Mouse (Mus musculus): ENCODE results near the gene Ache. TPM values are rescaled to one million over a fixed set of nuclear protein-coding genes. Genes with fewer than 3 reads are reported as not detected.

The Ache gene
- polyA plus RNA-seq, 1 experiment from 2014 or later: 19.0 TPM

- H3K9me3 ChIP-seq (replicated peaks): no peaks in the 10 kb centered on the region
- H3K27me3 ChIP-seq: no peaks in the 10 kb centered on the region; the same call in 1 of the 2 replicates
- peaks cover 29% of the 10 kb centered on the region for H3K4me1 ChIP-seq
- no peak overlapping the region for H3K9ac ChIP-seq
- ATAC-seq (ENCODE audit: insufficient number of reproducible peaks, low FRiP score, low TSS enrichment, low read depth): no peak
- H3K4me3 ChIP-seq (replicated peaks): no peak overlapping the region
- WGBS: 90% methylated on average over 14 of the region's 14 CpGs
- peaks cover 71% of the 10 kb centered on the region for H3K36me3 ChIP-seq
- no peak overlapping the region for H3K4me2 ChIP-seq (replicated peaks)
- H3K27ac ChIP-seq (replicated peaks): no peak overlapping the region
Measured at GRCm38 (mm10) chr5:137297126-137297525, 9.8 kb downstream of the Ache start.

- Histone ChIP-seq H3K27ac (replicated peaks) (no peak overlapping the region; the same call in 1 of the 2 replicates), H3K4me2 (replicated peaks) (no peak overlapping the region), H3K4me3 (replicated peaks) (no peak overlapping the region), H3K27me3 (no peaks in the 10 kb centered on the region), H3K9ac (no peak overlapping the region), H3K4me1 (peaks cover 20% of the 10 kb centered on the region), H3K36me3 (peaks cover 92% of the 10 kb centered on the region), H3K9me3 (replicated peaks) (no peaks in the 10 kb centered on the region)
- 92% methylated on average over 7 of the region's 7 CpGs for WGBS
- no peak for ATAC-seq (ENCODE audit: insufficient number of reproducible peaks, low FRiP score, low TSS enrichment, low read depth)
Measured at GRCm38 (mm10) chr5:137299240-137299639, 11.9 kb downstream of the Ache start.

- ATAC-seq (ENCODE audit: insufficient number of reproducible peaks, low FRiP score, low TSS enrichment, low read depth): peak; percentile 37; the same call in 1 of the 2 replicates
- peaks cover 88% of the 10 kb centered on the region for H3K36me3 ChIP-seq
Measured at GRCm38 (mm10) chr5:137301253-137301652, 13.9 kb downstream of the Ache start.

GRCm38 (mm10) chr5:137303609-137304008, 16.3 kb downstream of the Ache start:
- no peak overlapping the region for H3K9ac ChIP-seq
- no peaks in the 10 kb centered on the region for H3K9me3 ChIP-seq (replicated peaks)
- H3K4me1 ChIP-seq: peaks cover 39% of the 10 kb centered on the region
- no peak for ATAC-seq (ENCODE audit: insufficient number of reproducible peaks, low FRiP score, low TSS enrichment, low read depth)
- no peak overlapping the region for H3K4me3 ChIP-seq (replicated peaks)
- peaks cover 68% of the 10 kb centered on the region for H3K36me3 ChIP-seq
- H3K27me3 ChIP-seq: no peaks in the 10 kb centered on the region
- no peak overlapping the region for H3K4me2 ChIP-seq (replicated peaks)
- H3K27ac ChIP-seq (replicated peaks): no peak overlapping the region
- WGBS: 88% methylated on average over 4 of the region's 4 CpGs

More at GRCm38 (mm10) chr5:137301253-137301652, 13.9 kb downstream of the Ache start:
- Histone ChIP-seq H3K9ac (no peak overlapping the region), H3K4me1 (peaks cover 28% of the 10 kb centered on the region), H3K4me3 (replicated peaks) (no peak overlapping the region), H3K27me3 (no peaks in the 10 kb centered on the region), H3K9me3 (replicated peaks) (no peaks in the 10 kb centered on the region), H3K27ac (replicated peaks) (no peak overlapping the region), H3K4me2 (replicated peaks) (no peak overlapping the region)
- 79% methylated on average over 21 of the region's 21 CpGs for WGBS

GRCm38 (mm10) chr5:137304165-137304564, 16.8 kb downstream of the Ache start:
- peaks cover 41% of the 10 kb centered on the region for H3K4me1 ChIP-seq
- no peak overlapping the region for H3K9ac ChIP-seq
- H3K4me2 ChIP-seq (replicated peaks): no peak overlapping the region
- no peak overlapping the region for H3K27ac ChIP-seq (replicated peaks)
- H3K4me3 ChIP-seq (replicated peaks): no peak overlapping the region
- no peak for ATAC-seq (ENCODE audit: insufficient number of reproducible peaks, low FRiP score, low TSS enrichment, low read depth)
- H3K27me3 ChIP-seq: no peaks in the 10 kb centered on the region
- peaks cover 68% of the 10 kb centered on the region for H3K36me3 ChIP-seq
- 72% methylated on average over 3 of the region's 3 CpGs for WGBS
- H3K9me3 ChIP-seq (replicated peaks): no peaks in the 10 kb centered on the region

GRCm38 (mm10) chr5:137304816-137305215, 17.5 kb downstream of the Ache start:
- Histone ChIP-seq H3K4me1 (peaks cover 36% of the 10 kb centered on the region), H3K9me3 (replicated peaks) (no peaks in the 10 kb centered on the region), H3K36me3 (peaks cover 68% of the 10 kb centered on the region), H3K27me3 (no peaks in the 10 kb centered on the region), H3K27ac (replicated peaks) (no peak overlapping the region), H3K4me3 (replicated peaks) (no peak overlapping the region), H3K4me2 (replicated peaks) (0 out of 2 replicates have a peak overlapping the region, but pooled peaks have one; percentile 4), H3K9ac (0 out of 2 replicates have a peak overlapping the region, but pooled peaks have one; percentile 6)
- 70% methylated on average over 4 of the region's 4 CpGs for WGBS
- no peak for ATAC-seq (ENCODE audit: insufficient number of reproducible peaks, low FRiP score, low TSS enrichment, low read depth)

DNA sequence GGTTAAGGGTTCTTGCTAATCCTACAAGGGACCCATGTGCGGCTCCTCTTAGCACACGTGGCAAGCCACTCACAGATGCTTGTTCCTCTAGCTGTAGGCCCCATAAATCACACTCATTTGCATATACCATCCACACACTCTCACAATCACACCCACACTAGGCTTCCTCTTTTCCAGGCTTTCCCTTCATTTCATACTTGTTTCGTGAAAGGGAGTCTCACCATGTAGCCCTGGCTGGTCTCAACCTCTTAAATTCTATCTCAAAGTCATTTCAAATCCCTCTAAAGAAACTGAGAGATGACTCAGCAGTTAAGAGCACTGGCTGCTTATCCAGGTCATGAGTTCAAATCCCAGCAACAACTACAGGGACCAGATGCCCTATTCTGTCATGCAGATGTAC, 18.5 kb downstream of the Ache start:
- Histone ChIP-seq H3K4me3 (replicated peaks) (peak overlapping the region; percentile 92), H3K9me3 (replicated peaks) (no peaks in the 10 kb centered on the region), H3K4me2 (replicated peaks) (peak overlapping the region; percentile 68), H3K27ac (replicated peaks) (no peak overlapping the region), H3K27me3 (no peaks in the 10 kb centered on the region), H3K4me1 (peaks cover 34% of the 10 kb centered on the region), H3K9ac (0 out of 2 replicates have a peak overlapping the region, but pooled peaks have one; percentile 98), H3K36me3 (peaks cover 68% of the 10 kb centered on the region)
- no peak for ATAC-seq (ENCODE audit: insufficient number of reproducible peaks, low FRiP score, low TSS enrichment, low read depth)
- 58% methylated on average over 3 of the region's 3 CpGs for whole genome bisulfite sequencing

DNA sequence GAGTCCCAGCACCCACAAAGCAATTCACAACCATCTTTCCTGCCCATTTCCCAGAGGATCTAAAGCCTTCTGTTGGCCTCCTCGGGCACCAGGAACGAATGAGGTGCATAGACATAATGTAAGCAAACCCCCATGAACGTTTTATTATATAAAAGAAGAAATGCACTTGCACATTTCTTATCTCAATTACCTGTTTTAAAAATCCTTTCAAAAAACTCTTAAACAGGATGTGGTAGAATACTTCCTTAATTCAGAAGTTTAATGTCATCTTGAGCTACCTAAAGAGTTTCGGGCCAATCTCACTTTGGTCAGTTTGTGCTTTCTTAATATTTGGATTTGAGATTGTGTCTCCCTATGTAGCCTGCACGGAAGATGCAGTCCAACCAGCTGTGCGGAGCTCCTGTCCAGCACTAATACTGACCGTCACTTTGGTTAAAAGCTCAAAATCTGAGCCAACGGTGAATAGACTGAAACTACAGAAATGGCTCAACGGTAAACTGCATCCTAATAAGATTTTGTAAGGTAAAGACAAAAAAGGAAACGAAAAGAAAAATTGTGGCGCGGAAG, 19.2 kb downstream of the Ache start:
- Histone ChIP-seq H3K9me3 (replicated peaks) (no peaks in the 10 kb centered on the region), H3K36me3 (peaks cover 66% of the 10 kb centered on the region), H3K27me3 (no peaks in the 10 kb centered on the region), H3K4me2 (replicated peaks) (peak overlapping the region; percentile 68), H3K4me3 (replicated peaks) (peak overlapping the region; percentile 92), H3K4me1 (peaks cover 38% of the 10 kb centered on the region), H3K27ac (replicated peaks) (peak overlapping the region; percentile 96; the same call in 1 of the 2 replicates), H3K9ac (peak overlapping the region; percentile 98)
- 12% methylated on average over 12 of the region's 12 CpGs for WGBS
- no peak for ATAC-seq (ENCODE audit: insufficient number of reproducible peaks, low FRiP score, low TSS enrichment, low read depth)

GRCm38 (mm10) chr5:137307071-137307912, 20.0 kb downstream of the Ache start, which contains the start of gene Srrt:
TSS of gene Srrt (minus strand) at chr5:137307674.
- peak within 1 kb of the TSS; percentile 92 for H3K4me3 ChIP-seq (replicated peaks)
- peaks cover 46% of the 10 kb centered on the region for H3K4me1 ChIP-seq
- H3K9me3 ChIP-seq (replicated peaks): no peaks in the 10 kb centered on the region
- peak within 1 kb of the TSS; percentile 98 for H3K9ac ChIP-seq
- H3K36me3 ChIP-seq: peaks cover 64% of the 10 kb centered on the region
- H3K27ac ChIP-seq (replicated peaks): peak within 1 kb of the TSS; percentile 96
- peak; percentile 88 for ATAC-seq (ENCODE audit: insufficient number of reproducible peaks, low FRiP score, low TSS enrichment, low read depth)
- peak within 1 kb of the TSS; percentile 68 for H3K4me2 ChIP-seq (replicated peaks)
- H3K27me3 ChIP-seq: no peaks in the 10 kb centered on the region
- WGBS: under 1% methylated on average over 58 of the region's 72 CpGs

- peaks cover 55% of the 10 kb centered on the region for H3K4me1 ChIP-seq
Measured at GRCm38 (mm10) chr5:137308356-137308755, 21.0 kb downstream of the Ache start.

DNA sequence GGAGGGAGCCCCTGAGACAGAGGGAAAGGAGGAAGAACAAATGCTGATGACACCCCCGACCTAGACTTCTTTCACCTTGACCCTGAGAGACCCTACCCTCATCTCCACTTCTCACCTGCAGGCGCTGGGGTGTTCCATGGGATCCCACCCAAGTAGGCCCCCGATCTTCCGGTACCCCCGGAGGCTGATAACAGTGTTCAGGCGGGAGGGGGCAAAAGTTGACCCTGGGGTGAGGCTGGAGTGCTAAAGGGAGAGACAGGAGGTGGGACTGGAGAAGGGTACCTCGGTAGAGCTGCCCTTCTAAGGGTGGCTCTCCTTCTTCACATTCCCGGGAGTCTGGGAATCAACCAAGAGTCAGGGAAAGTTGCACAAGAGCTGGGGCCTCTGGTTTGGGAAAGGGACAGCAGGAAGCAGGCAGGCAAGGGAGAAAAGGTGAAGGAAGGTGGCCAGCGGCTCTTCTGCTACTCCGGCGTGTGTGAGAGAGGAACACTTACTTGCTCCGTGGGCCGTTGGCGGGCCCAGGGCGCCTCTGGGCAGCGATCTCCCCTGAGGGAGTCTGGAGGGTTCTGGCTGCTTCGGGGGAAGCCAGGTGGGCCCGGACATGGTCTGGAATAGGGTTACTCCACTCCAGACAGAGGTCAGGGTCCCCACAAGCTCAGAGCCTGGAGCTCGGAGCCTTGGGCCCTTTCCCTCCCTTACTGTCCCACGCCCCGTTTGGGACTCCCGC, 26.3 kb downstream of the Ache start:
- peak overlapping the region; percentile 68 for H3K4me3 ChIP-seq (replicated peaks)
- H3K9me3 ChIP-seq (replicated peaks): no peaks in the 10 kb centered on the region
- peaks cover 47% of the 10 kb centered on the region for H3K36me3 ChIP-seq
- H3K4me1 ChIP-seq: peaks cover 39% of the 10 kb centered on the region
- peak overlapping the region; percentile 72 for H3K9ac ChIP-seq
- H3K4me2 ChIP-seq (replicated peaks): peak overlapping the region; percentile 88
- peak; percentile 75; the same call in 1 of the 2 replicates for ATAC-seq (ENCODE audit: insufficient number of reproducible peaks, low FRiP score, low TSS enrichment, low read depth)
- no peaks in the 10 kb centered on the region for H3K27me3 ChIP-seq
- WGBS: 1% methylated on average over 22 of the region's 22 CpGs
- peak overlapping the region; percentile 97 for H3K27ac ChIP-seq (replicated peaks)

More at GRCm38 (mm10) chr5:137308356-137308755, 21.0 kb downstream of the Ache start:
- 90% methylated on average over 4 of the region's 4 CpGs for WGBS
- peak overlapping the region; percentile 68 for H3K4me2 ChIP-seq (replicated peaks)
- H3K27ac ChIP-seq (replicated peaks): peak overlapping the region; percentile 96
- no peak overlapping the region for H3K9ac ChIP-seq
- no peak for ATAC-seq (ENCODE audit: insufficient number of reproducible peaks, low FRiP score, low TSS enrichment, low read depth)
- no peaks in the 10 kb centered on the region for H3K9me3 ChIP-seq (replicated peaks)
- H3K36me3 ChIP-seq: peaks cover 53% of the 10 kb centered on the region
- no peaks in the 10 kb centered on the region for H3K27me3 ChIP-seq
- H3K4me3 ChIP-seq (replicated peaks): peak overlapping the region; percentile 92; the same call in 1 of the 2 replicates

All from embryonic facial prominence, embryonic 15.5 days (tissue).